Mouse (Mus musculus) embryonic facial prominence, embryonic 14.5 days (tissue): ENCODE results near the gene Atxn10. TPM values are rescaled to one million over a fixed set of nuclear protein-coding genes. Genes with fewer than 3 reads are reported as not detected.

Source experiments
- ATAC-seq: fragments of 200-750 bp; cut with Nextera tagmentation; 2 replicates; pipeline ENCODE4 v1.8.0; 2017; ENCODE audit warnings: low read depth, moderate number of reproducible peaks, moderate TSS enrichment
- DNase-seq: peaks from one replicate; pipeline ENCODE4 v3.0.0-alpha.2; 2015; ENCODE audit warnings: low spot score
- H3K27ac ChIP-seq: fragments of 300-500 bp; sonication (generic); replicated peaks from 2 replicates; pipeline ENCODE4 v1.5.1; 2014; ENCODE audit warnings: low read depth, mild to moderate bottlenecking, low read length, moderate library complexity
- H3K27me3 ChIP-seq: fragments of 300-500 bp; sonication (generic); replicated peaks from 2 replicates; pipeline ENCODE4 v1.6.1; 2014; ENCODE audit warnings: low read length; ENCODE audit not compliant: control insufficient read depth, insufficient read depth
- H3K36me3 ChIP-seq: fragments of 300-500 bp; sonication (generic); 2 replicates; pipeline ENCODE4 v1.6.1; 2014; ENCODE audit warnings: low read length, mixed read lengths; ENCODE audit not compliant: control insufficient read depth, insufficient read depth
- H3K4me1 ChIP-seq: fragments of 300-500 bp; sonication (generic); 2 replicates; pipeline ENCODE4 v1.6.1; 2014; ENCODE audit warnings: antibody characterized with exemption, low read length; ENCODE audit not compliant: control insufficient read depth, insufficient read depth
- H3K4me2 ChIP-seq: fragments of 300-500 bp; sonication (generic); 2 replicates; pipeline ENCODE4 v1.6.1; 2014; ENCODE audit warnings: low read depth, mild to moderate bottlenecking, low read length, moderate library complexity, mixed read lengths
- H3K4me3 ChIP-seq: fragments of 300-500 bp; sonication (generic); 2 replicates; pipeline ENCODE4 v1.5.1; 2014; ENCODE audit warnings: low read depth, mild to moderate bottlenecking, low read length
- H3K9ac ChIP-seq: fragments of 300-500 bp; sonication (generic); 2 replicates; pipeline ENCODE4 v1.6.1; 2014; ENCODE audit warnings: low read depth, mild to moderate bottlenecking, low read length, moderate library complexity, mixed read lengths
- H3K9me3 ChIP-seq: fragments of 300-500 bp; sonication (generic); 2 replicates; pipeline ENCODE4 v1.6.1; 2016; ENCODE audit warnings: low read length; ENCODE audit not compliant: control insufficient read depth
- WGBS: fragments of 180-500 bp; shearing (Covaris S2); extraction: QIAGEN DNeasy Blood & Tissue Kit; methylation state at CpG from one replicate; pipeline ENCODE4 v1.1.7; 2014; 5-methylcytosine and 5-hydroxymethylcytosine counted together
- polyA plus RNA-seq: library from polyadenylated mRNA; unstranded; fragments of >200 nt; fragmentation: Nextera tagmentation; extraction: Ambion mirVana; gene quantifications from 2 replicates; pipeline ENCODE4 v1.2.1, GENCODE M21; 2014

Atxn10 gene
- polyA plus RNA-seq, 1 experiment from 2014 or later, result 261 TPM

DNA sequence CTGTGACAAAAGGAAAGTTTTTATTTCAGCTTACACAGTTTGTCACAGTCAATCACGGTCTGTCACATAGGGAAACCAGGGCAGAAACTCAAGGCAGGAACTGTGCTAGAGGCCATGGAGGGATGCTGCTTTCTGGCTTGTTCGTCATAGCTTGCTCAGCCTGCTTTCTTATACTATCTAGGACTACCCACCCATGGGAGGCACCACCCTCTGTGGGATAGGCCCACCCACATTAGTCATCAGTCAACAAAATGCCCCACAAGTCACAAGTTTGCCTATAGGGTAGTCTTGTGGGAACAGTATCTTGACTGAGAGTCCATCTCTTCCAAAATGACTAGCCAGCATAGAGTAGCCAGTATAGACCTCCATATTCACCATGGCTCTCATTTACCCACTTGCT is 6.2 kb downstream of the Atxn10 start:
- Histone ChIP-seq H3K9ac (no peak overlapping the region), H3K36me3 (peaks cover 7% of the 10 kb centered on the region; the same call in 1 of the 2 replicates), H3K4me3 (no peak overlapping the region), H3K4me2 (no peak overlapping the region), H3K27ac (no peak overlapping the region), H3K9me3 (no peaks in the 10 kb centered on the region), H3K4me1 (peaks cover 5% of the 10 kb centered on the region), H3K27me3 (no peaks in the 10 kb centered on the region)
- 90% methylated on average over 2 of the region's 2 CpGs for WGBS
- DNase-seq (no peak), ATAC-seq (no peak)

DNA sequence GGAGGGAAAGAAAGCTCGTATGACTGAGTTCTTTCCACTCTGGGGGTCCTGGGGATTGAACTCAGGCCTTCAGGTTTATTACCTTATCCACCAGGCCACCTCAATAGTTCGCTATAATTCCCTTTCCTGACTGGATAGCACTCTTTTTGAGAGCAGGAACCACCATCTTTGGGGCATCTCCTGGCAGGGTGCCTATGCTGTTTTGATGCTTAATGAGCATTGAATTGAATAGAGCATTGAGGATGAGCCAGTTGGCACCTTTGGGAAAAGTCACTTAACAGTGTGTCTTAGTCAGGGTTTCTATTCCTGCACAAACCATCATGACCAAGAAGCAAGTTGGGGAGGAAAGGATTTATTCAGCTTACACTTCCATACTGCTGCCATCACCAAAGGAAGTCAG is 8.6 kb downstream of the Atxn10 start:
- no peak for ATAC-seq
- H3K27ac ChIP-seq, result no peak overlapping the region
- WGBS, result 72% methylated on average over 2 of the region's 2 CpGs

DNA sequence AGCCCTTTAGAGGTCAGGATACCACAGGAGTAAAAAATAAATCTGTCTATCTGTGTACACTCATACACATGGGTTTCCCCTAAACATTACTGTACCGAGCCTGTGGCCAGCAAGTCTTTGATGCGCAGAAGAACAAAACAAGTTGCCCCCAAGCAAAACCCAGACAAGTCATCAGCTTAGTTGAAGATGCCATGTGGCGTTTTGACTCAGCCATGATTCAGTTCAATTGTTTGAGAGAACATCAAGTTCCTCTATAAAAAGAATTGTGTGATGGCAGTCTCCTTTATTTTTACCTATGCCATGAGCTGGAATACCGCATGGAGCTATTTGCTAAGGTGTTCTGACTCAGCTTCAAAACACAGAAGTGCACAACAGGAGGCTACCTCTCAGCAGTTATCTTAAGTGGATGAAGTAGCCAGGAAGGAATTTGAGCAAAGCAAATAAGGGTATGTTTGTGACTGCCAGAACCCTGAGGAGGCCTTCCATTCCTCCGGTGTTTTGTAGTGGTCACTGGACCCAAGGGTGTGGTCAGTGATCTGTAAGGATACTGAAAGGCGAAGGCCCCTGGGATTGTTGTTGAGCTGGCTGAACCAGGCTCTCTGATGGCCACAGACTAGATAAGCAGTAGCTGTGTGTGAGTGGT is 11.1 kb downstream of the Atxn10 start:
- no peak for DNase-seq
- H3K27ac ChIP-seq, result no peak overlapping the region
- WGBS, result 80% methylated on average over 6 of the region's 6 CpGs
- no peak overlapping the region for H3K4me3 ChIP-seq
- no peaks in the 10 kb centered on the region for H3K9me3 ChIP-seq
- no peaks in the 10 kb centered on the region for H3K27me3 ChIP-seq
- H3K9ac ChIP-seq, result no peak overlapping the region
- no peak for ATAC-seq
- H3K36me3 ChIP-seq, result peaks cover 7% of the 10 kb centered on the region; the same call in 1 of the 2 replicates
- no peak overlapping the region for H3K4me2 ChIP-seq
- H3K4me1 ChIP-seq, result no peaks in the 10 kb centered on the region

More for the DNA sequence above, 8.6 kb downstream of the Atxn10 start:
- Histone ChIP-seq H3K4me3 (no peak overlapping the region), H3K4me2 (no peak overlapping the region), H3K27me3 (no peaks in the 10 kb centered on the region), H3K9me3 (no peaks in the 10 kb centered on the region), H3K4me1 (no peaks in the 10 kb centered on the region), H3K9ac (no peak overlapping the region), H3K36me3 (peaks cover 7% of the 10 kb centered on the region; the same call in 1 of the 2 replicates)
- DNase-seq, result no peak

DNA sequence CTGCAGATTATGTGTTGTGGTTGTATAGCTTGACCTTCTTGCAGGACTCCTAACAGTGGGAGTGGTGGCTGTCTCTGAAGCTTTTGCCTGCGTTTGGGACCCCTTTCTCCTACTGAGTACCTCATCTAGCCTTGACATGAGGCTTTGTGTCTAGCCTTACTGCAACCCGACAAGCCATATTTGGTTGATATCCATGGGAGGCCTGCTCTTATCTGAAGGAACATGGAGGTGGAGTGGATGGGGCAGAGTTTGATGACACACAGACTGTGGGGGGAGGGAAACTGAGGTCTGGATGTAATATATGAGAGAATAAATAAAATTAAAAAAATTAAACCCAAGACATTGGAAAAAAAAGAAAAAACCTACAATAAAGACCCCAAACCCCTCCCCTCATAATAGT is 14.1 kb downstream of the Atxn10 start:
- ATAC-seq (no peak), DNase-seq (no peak)
- Histone ChIP-seq H3K9me3 (no peaks in the 10 kb centered on the region), H3K27ac (no peak overlapping the region), H3K4me1 (no peaks in the 10 kb centered on the region; the same call in 1 of the 2 replicates), H3K4me3 (no peak overlapping the region), H3K27me3 (no peaks in the 10 kb centered on the region), H3K4me2 (no peak overlapping the region), H3K9ac (no peak overlapping the region), H3K36me3 (peaks cover 6% of the 10 kb centered on the region; the same call in 1 of the 2 replicates)
- 92% methylated on average over 2 of the region's 2 CpGs for WGBS

DNA sequence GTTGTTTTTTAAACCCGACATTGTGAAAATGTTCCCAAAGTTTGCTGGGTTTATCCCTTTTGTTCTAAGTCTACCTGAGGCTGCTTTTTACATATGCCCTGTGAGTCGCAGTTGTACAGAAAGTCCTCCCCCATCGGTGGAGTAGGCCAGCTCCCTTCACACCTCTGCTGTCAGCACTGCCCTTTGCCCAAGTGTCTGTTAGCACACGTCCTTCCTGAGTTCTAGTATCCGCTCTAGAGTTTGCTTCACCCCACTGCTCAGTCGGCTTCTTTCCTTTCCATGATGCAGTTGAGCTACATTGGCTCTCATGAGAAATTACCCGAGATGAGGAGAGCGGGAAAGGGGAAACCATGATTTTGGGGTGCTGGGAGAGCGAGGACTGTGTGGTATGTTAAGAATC is 18.0 kb downstream of the Atxn10 start:
- Histone ChIP-seq H3K9me3 (no peaks in the 10 kb centered on the region), H3K4me3 (no peak overlapping the region), H3K27ac (no peak overlapping the region), H3K9ac (no peak overlapping the region), H3K36me3 (no peaks in the 10 kb centered on the region), H3K4me1 (peaks cover 13% of the 10 kb centered on the region; the same call in 1 of the 2 replicates), H3K27me3 (no peaks in the 10 kb centered on the region), H3K4me2 (no peak overlapping the region)
- no peak for DNase-seq
- WGBS, result 88% methylated on average over 9 of the region's 9 CpGs
- ATAC-seq, result no peak

DNA sequence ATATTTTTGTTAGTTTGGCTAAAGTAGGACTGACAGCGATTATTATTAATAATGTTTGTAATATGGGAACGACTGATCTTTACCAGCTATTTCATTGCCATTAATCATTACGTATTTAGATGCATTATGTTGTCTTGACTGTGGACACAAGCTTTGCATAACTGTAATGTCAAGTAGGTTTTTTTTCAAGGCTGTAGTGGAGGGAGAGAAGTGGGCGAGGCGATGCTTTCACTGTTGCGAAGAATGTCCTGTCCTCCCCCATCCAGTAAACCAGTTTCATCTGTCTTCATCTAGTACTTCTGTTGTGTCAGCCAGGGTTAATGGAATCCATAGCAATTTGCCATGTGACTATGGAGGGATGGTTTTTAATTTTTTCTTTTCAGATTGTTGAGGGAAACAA is 20.1 kb downstream of the Atxn10 start:
- peak overlapping the region; percentile 50; the same call in 1 of the 2 replicates for H3K27ac ChIP-seq
- H3K4me2 ChIP-seq, result no peak overlapping the region
- no peak overlapping the region for H3K9ac ChIP-seq
- no peaks in the 10 kb centered on the region for H3K27me3 ChIP-seq
- H3K36me3 ChIP-seq, result peaks cover 14% of the 10 kb centered on the region
- WGBS, result 61% methylated on average over 6 of the region's 6 CpGs
- H3K9me3 ChIP-seq, result no peaks in the 10 kb centered on the region
- peaks cover 13% of the 10 kb centered on the region; the same call in 1 of the 2 replicates for H3K4me1 ChIP-seq
- H3K4me3 ChIP-seq, result no peak overlapping the region
- no peak; the same call in 1 of the 2 replicates for ATAC-seq
- peak; percentile 27 for DNase-seq

DNA sequence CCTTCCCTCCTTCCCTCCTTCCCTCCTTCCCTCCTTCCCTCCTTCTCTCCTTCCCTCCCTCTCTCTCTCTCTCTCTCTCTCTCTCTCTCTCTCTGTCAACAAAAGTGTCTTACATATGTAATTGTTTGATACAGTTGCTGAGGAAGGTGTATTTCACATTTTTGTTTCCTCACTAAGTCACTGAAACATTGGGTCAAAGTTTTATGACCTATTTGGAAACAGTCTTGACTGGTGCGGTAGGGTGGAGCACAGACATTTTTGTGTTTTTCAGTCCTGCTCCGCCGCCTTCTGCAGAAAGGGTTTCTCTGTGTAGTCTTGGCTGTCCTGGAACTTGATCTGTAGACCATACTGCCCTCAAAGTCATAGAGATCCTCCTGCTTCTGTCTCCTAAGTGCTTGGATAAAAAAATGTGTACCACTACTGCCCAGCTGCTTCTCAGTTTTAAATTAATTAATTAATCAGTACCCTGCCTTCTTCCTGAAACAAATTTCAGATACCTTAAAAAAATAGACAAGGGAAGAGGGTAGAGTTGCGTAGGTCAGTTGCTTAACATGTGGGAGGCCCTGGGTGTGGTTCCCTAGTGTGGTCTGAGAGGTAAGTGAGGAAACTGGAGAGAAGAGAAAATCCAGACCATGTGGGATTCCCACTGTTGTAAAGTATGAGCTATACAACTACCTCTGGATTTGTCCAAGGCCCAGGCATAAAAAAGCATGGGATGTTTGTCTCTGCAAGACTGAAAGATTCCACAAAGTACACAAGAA is 21.6 kb downstream of the Atxn10 start:
- H3K27ac ChIP-seq, result no peak overlapping the region
- DNase-seq (no peak), ATAC-seq (no peak)
- no peak overlapping the region for H3K4me2 ChIP-seq
- H3K4me3 ChIP-seq, result no peak overlapping the region
- H3K9me3 ChIP-seq, result 0 out of 2 replicates have a peak, but pooled peaks cover 4% of the 10 kb centered on the region
- 96% methylated on average over 4 of the region's 4 CpGs for WGBS
- peaks cover 29% of the 10 kb centered on the region for H3K36me3 ChIP-seq
- H3K4me1 ChIP-seq, result peaks cover 13% of the 10 kb centered on the region; the same call in 1 of the 2 replicates
- no peak overlapping the region for H3K9ac ChIP-seq
- H3K27me3 ChIP-seq, result no peaks in the 10 kb centered on the region

DNA sequence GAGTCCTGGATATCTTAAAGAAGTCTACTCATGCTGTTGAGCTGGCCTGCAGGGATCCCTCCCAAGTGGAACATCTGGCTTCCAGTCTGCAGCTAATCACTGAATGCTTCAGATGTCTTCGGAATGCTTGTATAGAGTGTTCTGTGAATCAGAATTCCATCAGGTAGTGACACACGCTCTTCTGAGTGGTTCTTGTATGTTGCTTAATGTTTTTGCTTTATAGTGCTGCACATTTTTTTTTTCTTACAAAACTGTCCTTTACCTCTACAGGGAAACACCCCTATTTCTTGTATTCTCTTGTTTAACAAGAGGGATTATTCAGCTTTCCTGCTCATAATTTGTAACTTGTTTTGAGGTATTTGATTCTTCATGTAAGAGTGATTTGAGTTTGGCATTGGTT is 23.4 kb downstream of the Atxn10 start:
- peak; percentile 36 for DNase-seq
- H3K27ac ChIP-seq, result no peak overlapping the region

More for the DNA sequence above, 23.4 kb downstream of the Atxn10 start:
- H3K4me1 ChIP-seq, result peaks cover 13% of the 10 kb centered on the region; the same call in 1 of the 2 replicates
- 53% methylated on average over 2 of the region's 2 CpGs for WGBS
- H3K36me3 ChIP-seq, result peaks cover 43% of the 10 kb centered on the region
- 0 out of 2 replicates have a peak, but pooled peaks cover 4% of the 10 kb centered on the region for H3K9me3 ChIP-seq
- no peaks in the 10 kb centered on the region for H3K27me3 ChIP-seq
- no peak for ATAC-seq
- no peak overlapping the region for H3K4me3 ChIP-seq
- no peak overlapping the region for H3K4me2 ChIP-seq
- no peak overlapping the region for H3K9ac ChIP-seq
